Mouse (Mus musculus) gastrocnemius, adult 8-10 months (tissue): ENCODE results near the gene Ndufa3. TPM values are rescaled to one million over a fixed set of nuclear protein-coding genes. Genes with fewer than 3 reads are reported as not detected.
A peak's percentile ranks its signal among the peaks of the same experiment; 100 is the strongest.
"Not testable (repeated sequence)": the region's sequence is repeated elsewhere in the genome, so short reads cannot be mapped to it uniquely, and the experiment has no call there.

ENCODE experiments used
- DNase-seq, 2 experiments: peaks; one replicate each; pipeline ENCODE4 v3.0.0; 2022; ENCODE audit warnings: low spot score in 2 of 2
- total RNA-seq, 4 experiments: library from RNA; stranded (reverse); gene quantifications; 2 replicates each; pipeline ENCODE4 v1.2.4; 2022

Ndufa3 gene
- 1,000 to 10,000 TPM; 1,040 to 1,135 (median 1,076) TPM for total RNA-seq

DNA sequence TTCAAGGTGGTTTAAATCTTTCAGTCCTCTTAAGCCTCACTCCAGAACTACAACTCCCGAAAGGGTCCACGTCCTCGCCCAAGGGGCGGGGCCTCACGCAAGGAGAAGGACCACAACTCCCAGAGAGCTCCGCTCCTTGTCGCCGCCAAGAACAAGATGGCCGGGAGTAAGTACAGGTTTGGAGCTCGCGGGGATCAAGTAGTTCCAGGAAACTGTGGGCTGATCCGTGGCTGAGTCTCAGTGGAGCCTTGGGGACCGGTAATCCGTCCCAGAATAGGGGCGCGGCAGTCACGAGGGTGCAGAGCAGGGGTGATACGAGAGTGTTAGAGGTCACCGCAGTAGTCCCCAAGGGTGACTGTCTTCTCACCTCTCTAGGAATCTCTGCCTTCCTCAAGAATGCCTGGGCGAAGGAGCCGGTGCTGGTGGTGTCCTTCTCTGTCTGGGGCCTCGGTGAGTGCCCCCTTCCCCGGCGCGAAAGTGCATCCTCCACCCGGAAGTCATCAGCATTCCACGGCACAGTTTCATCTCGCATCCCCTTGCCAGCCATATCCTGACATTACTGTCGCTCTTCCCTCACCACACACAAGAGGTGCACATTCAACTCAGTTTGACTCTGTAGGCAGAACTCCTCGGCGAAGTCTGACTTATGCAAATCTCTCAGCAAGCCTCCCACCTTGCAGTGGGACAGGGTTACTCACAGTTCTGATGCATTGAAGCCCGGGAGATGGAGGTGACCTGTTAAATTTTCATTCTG is at the start of gene Ndufa3:
Ndufa3 (plus strand) TSS at position 132 of the 754 bp plus-strand sequence.
- peak; percentile 72 to 82 for DNase-seq

GRCm38 (mm10) chr7:3569725-3570124 is 47.4 kb upstream of the Ndufa3 start:
- no peak for DNase-seq

GRCm38 (mm10) chr7:3570580-3570979 is 46.6 kb upstream of the Ndufa3 start:
- not testable (repeated sequence) for DNase-seq

GRCm38 (mm10) chr7:3571847-3572246 is 45.3 kb upstream of the Ndufa3 start:
- DNase-seq: no peak

DNA sequence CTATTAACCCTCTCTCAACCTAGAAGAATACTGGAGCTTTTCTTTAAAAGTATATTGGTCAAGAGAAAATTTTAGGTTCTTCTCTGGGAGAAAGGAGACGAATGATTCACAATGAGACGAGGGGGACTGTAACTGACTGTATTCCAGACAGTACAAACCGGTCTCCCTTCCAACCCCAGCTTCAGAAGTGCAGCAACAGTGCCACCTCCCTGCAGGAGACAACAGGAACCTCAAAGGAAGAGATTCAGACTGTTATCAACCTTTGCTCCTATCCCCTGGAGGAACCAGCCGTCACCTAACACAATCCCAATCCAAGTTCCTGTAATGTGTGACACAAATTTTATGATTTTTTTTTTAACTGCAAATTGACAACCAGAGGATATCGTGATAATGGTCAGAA is 43.0 kb upstream of the Ndufa3 start:
- DNase-seq: no peak

DNA sequence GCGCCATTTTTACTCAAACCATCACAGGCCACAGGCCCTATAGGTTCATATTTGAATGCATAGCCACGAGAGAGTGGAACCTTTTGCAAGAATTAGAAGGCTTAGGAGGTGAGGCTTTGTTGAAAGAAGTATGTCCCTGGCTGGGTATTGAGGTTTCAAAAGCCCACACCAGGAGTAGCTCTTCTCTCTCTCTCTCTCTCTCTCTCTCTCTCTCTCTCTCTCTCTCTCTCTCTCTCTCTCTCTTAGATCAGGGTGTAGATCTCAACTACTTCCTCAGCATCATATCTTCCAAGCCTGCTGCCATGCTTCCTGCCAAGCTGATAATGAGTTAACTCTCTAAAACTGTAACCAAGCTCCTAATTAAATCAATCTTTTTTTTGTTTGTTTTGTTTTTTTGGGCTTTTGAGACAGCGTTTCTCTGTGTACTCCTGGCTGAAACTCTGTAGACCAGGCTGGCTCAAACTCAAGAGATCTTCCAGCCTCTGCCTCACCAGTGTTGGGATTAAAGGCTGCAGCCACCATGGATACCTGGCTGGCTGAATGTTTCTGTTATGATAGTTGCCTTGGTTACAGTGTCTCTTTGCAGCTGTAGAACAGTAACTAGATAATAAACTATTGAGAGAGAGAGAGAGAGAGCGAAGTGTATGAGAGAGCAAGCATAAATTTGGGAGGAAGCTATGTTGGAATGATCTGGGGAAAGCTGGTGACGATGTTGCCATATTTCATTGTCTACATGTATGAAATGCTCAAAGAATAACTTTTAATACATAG is 40.6 kb upstream of the Ndufa3 start:
- DNase-seq: no peak

DNA sequence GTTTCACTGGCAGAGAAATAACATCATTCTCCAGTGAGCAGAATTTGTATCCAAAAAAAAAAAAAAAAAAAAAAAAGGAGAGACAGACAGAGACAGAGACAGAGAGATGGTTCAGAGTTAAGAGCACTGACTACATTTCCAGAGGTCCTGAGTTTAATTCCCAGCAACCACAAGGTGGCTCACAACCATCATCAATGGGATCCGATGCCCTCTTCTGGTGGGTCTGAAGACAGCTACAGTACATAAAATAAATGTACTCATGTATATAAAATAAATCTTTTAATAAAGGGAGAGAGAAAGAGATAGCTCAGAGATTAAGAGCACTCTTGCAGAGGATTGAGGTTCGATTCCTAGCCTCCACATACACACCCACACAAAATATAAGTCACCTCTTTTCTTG is 39.0 kb upstream of the Ndufa3 start:
- DNase-seq: no peak

GRCm38 (mm10) chr7:3578952-3579546 is 38.1 kb upstream of the Ndufa3 start:
- DNase-seq: no peak

DNA sequence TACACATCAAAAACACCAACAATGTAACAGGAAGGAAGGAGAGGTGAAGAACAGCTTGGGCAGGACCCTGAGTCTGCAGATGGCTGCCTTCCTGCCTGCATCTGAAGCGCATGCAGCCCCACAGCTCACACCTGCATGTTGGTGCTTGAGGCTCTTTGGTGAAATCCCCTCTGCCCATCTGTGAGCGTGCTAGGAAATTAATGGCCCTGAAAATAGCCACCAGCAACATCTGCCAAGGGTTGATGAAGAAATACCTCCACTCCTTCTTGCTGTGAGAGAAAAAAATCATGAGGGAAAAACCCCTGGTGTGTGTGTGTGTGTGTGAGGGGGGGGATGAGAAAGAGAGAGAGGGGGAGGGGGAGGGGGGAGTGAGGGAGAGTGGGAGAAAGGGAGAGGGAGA is 37.1 kb upstream of the Ndufa3 start:
- no peak for DNase-seq

GRCm38 (mm10) chr7:3585763-3586162 is 31.4 kb upstream of the Ndufa3 start:
- DNase-seq: no peak

- no peak for DNase-seq
Observed at GRCm38 (mm10) chr7:3586255-3586654, 30.9 kb upstream of the Ndufa3 start.

DNA sequence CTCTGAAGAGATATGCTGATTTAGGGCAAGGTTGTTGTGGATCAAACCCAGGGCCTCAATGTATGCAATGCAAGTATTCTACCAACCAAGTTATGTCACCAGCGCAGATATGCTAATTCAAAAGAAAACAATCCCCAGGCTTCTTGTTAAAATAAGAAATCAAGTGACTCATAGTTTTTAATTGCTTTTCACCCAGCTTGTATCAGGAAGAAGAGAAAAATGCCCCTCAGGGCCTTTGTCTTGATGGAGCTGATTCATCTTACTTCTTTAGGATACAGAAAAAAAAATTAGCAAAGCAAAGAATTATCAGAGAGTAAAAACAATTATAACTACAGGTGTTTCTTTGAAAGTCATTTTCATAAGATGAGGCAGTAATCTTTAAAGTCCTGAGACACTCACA is 29.9 kb upstream of the Ndufa3 start:
- no peak for DNase-seq

DNA sequence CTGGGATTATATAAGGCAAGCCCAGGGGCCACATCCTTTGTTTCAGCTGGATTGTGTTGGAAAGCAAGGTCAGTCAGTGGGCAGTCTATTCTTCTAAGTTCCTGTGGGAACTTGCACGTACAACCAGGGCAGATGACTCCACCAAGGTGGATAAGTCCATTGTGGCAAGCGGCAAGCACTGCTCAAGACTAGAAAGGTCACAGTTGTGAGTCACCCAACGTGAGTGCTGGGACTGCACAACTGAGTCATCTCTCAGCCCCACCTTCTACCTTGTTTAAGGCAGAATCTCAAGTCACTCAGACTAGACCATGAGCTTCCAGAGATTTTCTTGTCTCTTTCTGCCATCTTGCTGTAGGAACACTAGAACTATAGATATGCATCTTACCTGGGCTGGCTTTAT is 26.6 kb upstream of the Ndufa3 start:
- no peak for DNase-seq

DNA sequence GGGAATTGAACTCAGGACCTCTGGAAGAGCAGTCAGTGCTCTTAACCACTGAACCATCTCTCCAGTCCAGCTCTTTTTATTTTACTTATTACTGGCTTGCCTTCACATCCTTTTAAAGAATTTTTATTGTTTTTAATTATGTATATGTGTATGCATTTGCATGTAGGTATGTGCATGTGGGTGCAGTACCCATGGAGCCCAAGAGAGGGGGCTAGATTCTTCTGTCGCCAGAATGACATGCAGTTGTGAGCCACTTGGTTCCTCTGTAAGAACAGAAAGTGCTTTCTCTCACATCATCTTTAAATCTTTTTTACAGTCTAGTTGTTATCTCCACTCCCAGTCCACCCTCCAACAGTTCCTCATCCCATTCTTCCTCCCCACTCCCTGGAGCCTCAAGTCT is 25.6 kb upstream of the Ndufa3 start:
- DNase-seq: no peak

- DNase-seq: no peak
Observed at GRCm38 (mm10) chr7:3593855-3594254, 23.3 kb upstream of the Ndufa3 start.

- no peak for DNase-seq
Observed at GRCm38 (mm10) chr7:3594686-3595085, 22.5 kb upstream of the Ndufa3 start.

- no peak for DNase-seq
Observed at GRCm38 (mm10) chr7:3595146-3595545, 22.0 kb upstream of the Ndufa3 start.

DNA sequence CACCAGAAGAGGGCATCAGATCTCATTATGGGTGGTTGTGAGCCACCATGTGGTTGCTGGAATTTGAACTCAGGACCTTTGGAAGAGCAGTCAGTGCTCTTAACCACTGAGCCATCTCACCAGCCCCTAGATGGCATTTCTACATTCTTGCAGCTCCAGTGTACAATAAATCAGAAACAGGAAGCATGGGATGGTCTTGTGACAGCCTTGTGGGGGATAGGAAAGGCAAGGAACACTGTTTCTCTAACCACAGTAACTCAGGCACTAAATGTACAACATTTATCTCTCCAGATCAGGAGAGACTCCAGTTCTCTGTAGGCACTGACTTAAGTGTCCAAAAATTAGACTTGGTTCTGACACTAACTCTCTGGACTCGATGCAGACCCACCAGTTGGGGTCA is 19.4 kb upstream of the Ndufa3 start:
- DNase-seq: not testable (repeated sequence)

- peak; percentile 11 to 17 for DNase-seq
Observed at GRCm38 (mm10) chr7:3601119-3601518, 16.1 kb upstream of the Ndufa3 start.

GRCm38 (mm10) chr7:3606798-3607197 is 10.4 kb upstream of the Ndufa3 start:
- no peak for DNase-seq

- DNase-seq: no peak
Observed at GRCm38 (mm10) chr7:3607391-3607790, 9.8 kb upstream of the Ndufa3 start.

- no peak for DNase-seq
Observed at GRCm38 (mm10) chr7:3608668-3609067, 8.5 kb upstream of the Ndufa3 start.
